Comparison of ENCODE assay signal across 26 mouse cellular contexts in genomic region chr11:22622496-22622997, GRCm38 (mm10).
A peak's percentile ranks its signal among the peaks of the same experiment; 100 is the strongest.
DNase-seq lines count a peak whose midpoint lies in the region; ATAC-seq and TF ChIP-seq lines count a peak whose summit lies in the region.
"Had no signal": no experiment of that assay in that cellular context is flagged by ENCODE, and none has a peak within 500 bp of the region (broad histone marks: within the 10 kb centered on the region; RNA-seq: fewer than 3 reads in every experiment).

No protein-coding gene starts in this region.

- no peaks in the 10 kb centered on the region for H3K36me3 ChIP-seq in lung, postnatal 0 days (ENCODE audit: insufficient read depth, low read length)
- no peaks in the 10 kb centered on the region for H3K36me3 ChIP-seq in intestine, embryonic 16.5 days (ENCODE audit: control insufficient read depth, insufficient read depth, low read length)
- H3K36me3 ChIP-seq in stomach, embryonic 16.5 days (ENCODE audit: control insufficient read depth, insufficient read depth, low read length): no peaks in the 10 kb centered on the region
- no peaks in the 10 kb centered on the region for H3K36me3 ChIP-seq in forebrain, embryonic 14.5 days (ENCODE audit: control insufficient read depth, insufficient read depth, low read length)
- H3K36me3 ChIP-seq in hindbrain, embryonic 11.5 days (ENCODE audit: control insufficient read depth, insufficient read depth, low read length): no peaks in the 10 kb centered on the region
- H3K36me3 ChIP-seq: forebrain, embryonic 15.5 days; G1E; heart, embryonic 15.5 days; neural tube, embryonic 15.5 days had no signal

- H3K4me2 ChIP-seq in lung, postnatal 0 days (replicated peaks; ENCODE audit: low read depth, low read length): no peak overlapping the region
- H3K4me2 ChIP-seq in intestine, embryonic 16.5 days (ENCODE audit: low read depth, low read length): no peak overlapping the region
- no peak overlapping the region for H3K4me2 ChIP-seq in stomach, embryonic 16.5 days (ENCODE audit: low read depth, low read length)
- no peak overlapping the region for H3K4me2 ChIP-seq in forebrain, embryonic 14.5 days (ENCODE audit: low read length)
- H3K4me2 ChIP-seq in hindbrain, embryonic 11.5 days (replicated peaks; ENCODE audit: low read depth, low read length): no peak overlapping the region
- H3K4me2 ChIP-seq: forebrain, embryonic 15.5 days; heart, embryonic 15.5 days; neural tube, embryonic 15.5 days had no signal

- no peak overlapping the region for H3K4me3 ChIP-seq in lung, postnatal 0 days (ENCODE audit: low read depth, low read length)
- no peak overlapping the region for H3K4me3 ChIP-seq in lung, adult 2 months (replicated peaks; ENCODE audit: extremely low read depth, low read depth, low read length)
- H3K4me3 ChIP-seq in intestine, embryonic 16.5 days (ENCODE audit: low read length): no peak overlapping the region
- no peak overlapping the region for H3K4me3 ChIP-seq in stomach, embryonic 16.5 days (replicated peaks; ENCODE audit: low read length)
- no peak overlapping the region for H3K4me3 ChIP-seq in forebrain, embryonic 14.5 days (ENCODE audit: low read depth, low read length)
- H3K4me3 ChIP-seq in hindbrain, embryonic 11.5 days (ENCODE audit: low read depth, low read length): no peak overlapping the region
- H3K4me3 ChIP-seq: forebrain, embryonic 15.5 days; heart, adult 2 months; heart, embryonic 15.5 days; neural tube, embryonic 15.5 days had no signal

- no peak for TF ChIP-seq CTCF in lung, postnatal 0 days (IDR thresholded peaks at IDR 0.05)
- TF ChIP-seq CTCF in lung, adult 2 months (IDR thresholded peaks at IDR 0.05; ENCODE audit: insufficient read depth, low read length): no peak

- H3K9ac ChIP-seq in lung, postnatal 0 days (replicated peaks; ENCODE audit: low read depth): no peak overlapping the region
- H3K9ac ChIP-seq in intestine, embryonic 16.5 days (ENCODE audit: low read depth, low read length): no peak overlapping the region
- H3K9ac ChIP-seq in stomach, embryonic 16.5 days (ENCODE audit: low read length): no peak overlapping the region
- H3K9ac ChIP-seq in forebrain, embryonic 14.5 days (ENCODE audit: low read length): no peak overlapping the region
- H3K9ac ChIP-seq in hindbrain, embryonic 11.5 days (ENCODE audit: low read depth, low read length): no peak overlapping the region
- H3K9ac ChIP-seq: forebrain, embryonic 15.5 days; heart, embryonic 15.5 days; neural tube, embryonic 15.5 days had no signal

- TF ChIP-seq POLR2A in lung, adult 2 months (IDR thresholded peaks at IDR 0.05; ENCODE audit: borderline replicate concordance, extremely low read depth, low read depth, low read length): no peak

- no peak for ATAC-seq in lung, postnatal 0 days
- peak; percentile 62; the same call in 1 of the 2 replicates for ATAC-seq in intestine, embryonic 16.5 days
- ATAC-seq in stomach, embryonic 16.5 days (ENCODE audit: insufficient read depth, low FRiP score): no peak
- no peak for ATAC-seq in forebrain, embryonic 14.5 days
- ATAC-seq in hindbrain, embryonic 11.5 days (ENCODE audit: low FRiP score): no peak
- ATAC-seq: forebrain, embryonic 15.5 days had no signal

- H3K9me3 ChIP-seq in lung, postnatal 0 days (ENCODE audit: low read length): no peaks in the 10 kb centered on the region
- no peaks in the 10 kb centered on the region for H3K9me3 ChIP-seq in intestine, embryonic 16.5 days (ENCODE audit: control insufficient read depth, low read length)
- no peaks in the 10 kb centered on the region for H3K9me3 ChIP-seq in stomach, embryonic 16.5 days (replicated peaks; ENCODE audit: control insufficient read depth, low read length)
- no peaks in the 10 kb centered on the region for H3K9me3 ChIP-seq in forebrain, embryonic 14.5 days (replicated peaks; ENCODE audit: control insufficient read depth, low read length)
- no peaks in the 10 kb centered on the region for H3K9me3 ChIP-seq in hindbrain, embryonic 11.5 days (ENCODE audit: control insufficient read depth, low read length)
- H3K9me3 ChIP-seq: forebrain, embryonic 15.5 days; G1E; heart, embryonic 15.5 days; neural tube, embryonic 15.5 days had no signal

- H3K27me3 ChIP-seq in lung, postnatal 0 days (replicated peaks; ENCODE audit: insufficient read depth, low read length): no peaks in the 10 kb centered on the region
- no peaks in the 10 kb centered on the region for H3K27me3 ChIP-seq in intestine, embryonic 16.5 days (replicated peaks; ENCODE audit: control insufficient read depth, insufficient read depth, low read length)
- no peaks in the 10 kb centered on the region for H3K27me3 ChIP-seq in stomach, embryonic 16.5 days (ENCODE audit: control insufficient read depth, insufficient read depth, low read length)
- H3K27me3 ChIP-seq in forebrain, embryonic 14.5 days (replicated peaks; ENCODE audit: control insufficient read depth, insufficient read depth, low read length): no peaks in the 10 kb centered on the region
- no peaks in the 10 kb centered on the region for H3K27me3 ChIP-seq in hindbrain, embryonic 11.5 days (ENCODE audit: control insufficient read depth, insufficient read depth, low read length)
- H3K27me3 ChIP-seq: forebrain, embryonic 15.5 days; heart, embryonic 15.5 days; neural tube, embryonic 15.5 days had no signal

- DNase-seq in lung, postnatal 0 days (ENCODE audit: low spot score): no peak
- no peak for DNase-seq in lung, adult 2 months
- DNase-seq in ZHBTc4 (ENCODE audit: low read depth, low spot score): peak; percentile 71
- DNase-seq in forebrain, embryonic 14.5 days (ENCODE audit: low spot score): no peak
- DNase-seq in layer of hippocampus, adult 11-12 months (ENCODE audit: low spot score): no peak
- DNase-seq in hindbrain, embryonic 11.5 days (ENCODE audit: low spot score): no peak
- DNase-seq: adrenal gland, postnatal 25 days; B cell, adult 2 months; cerebellum, adult 11 months; cerebellum, postnatal 25 days; gastrocnemius, postnatal 25 days; heart, adult 2 months; heart, postnatal 4 days; kidney, adult 9 months; kidney, postnatal 25 days; layer of hippocampus, adult 9-11 months; liver; midbrain, embryonic 14.5 days; right cerebral cortex, postnatal 14 days; thymus, postnatal 14 days had no signal

- WGBS in lung, postnatal 0 days: 40% methylated on average over 8 of the region's 8 CpGs
- WGBS in lung, adult 2 months: 36% methylated on average over 8 of the region's 8 CpGs
- 39% methylated on average over 8 of the region's 8 CpGs for whole genome bisulfite sequencing in intestine, embryonic 16.5 days
- 41% methylated on average over 8 of the region's 8 CpGs for WGBS in stomach, embryonic 16.5 days
- 70% methylated on average over 8 of the region's 8 CpGs for WGBS in forebrain, embryonic 14.5 days
- WGBS in hindbrain, embryonic 11.5 days: 60% methylated on average over 8 of the region's 8 CpGs

- peak overlapping the region; percentile 72 for H3K27ac ChIP-seq in lung, postnatal 0 days (ENCODE audit: low read length)
- no peak overlapping the region for H3K27ac ChIP-seq in intestine, embryonic 16.5 days (ENCODE audit: low read length)
- peak overlapping the region; percentile 78 for H3K27ac ChIP-seq in stomach, embryonic 16.5 days (ENCODE audit: low read length)
- H3K27ac ChIP-seq in forebrain, embryonic 14.5 days (ENCODE audit: low read depth, low read length): no peak overlapping the region
- H3K27ac ChIP-seq in hindbrain, embryonic 11.5 days (ENCODE audit: low read depth, low read length): no peak overlapping the region
- H3K27ac ChIP-seq: forebrain, embryonic 15.5 days; heart, adult 2 months; heart, embryonic 15.5 days; neural tube, embryonic 15.5 days had no signal

- TF ChIP-seq EP300 in lung, postnatal 0 days (IDR thresholded peaks at IDR 0.05): no peak

- peaks cover 2% of the 10 kb centered on the region; the same call in 1 of the 2 replicates for H3K4me1 ChIP-seq in lung, postnatal 0 days (ENCODE audit: insufficient read depth, low read depth, low read length)
- H3K4me1 ChIP-seq in lung, adult 2 months (ENCODE audit: control insufficient read depth, insufficient read depth, low read length): no peaks in the 10 kb centered on the region; the same call in 1 of the 2 replicates
- H3K4me1 ChIP-seq in intestine, embryonic 16.5 days (ENCODE audit: control insufficient read depth, insufficient read depth, low read length): no peaks in the 10 kb centered on the region
- peaks cover 4% of the 10 kb centered on the region; the same call in 1 of the 2 replicates for H3K4me1 ChIP-seq in stomach, embryonic 16.5 days (ENCODE audit: control insufficient read depth, insufficient read depth, low read length)
- H3K4me1 ChIP-seq in forebrain, embryonic 14.5 days (ENCODE audit: control insufficient read depth, insufficient read depth, low read length): no peaks in the 10 kb centered on the region
- no peaks in the 10 kb centered on the region for H3K4me1 ChIP-seq in hindbrain, embryonic 11.5 days (replicated peaks; ENCODE audit: control insufficient read depth, insufficient read depth, low read length)
- H3K4me1 ChIP-seq: forebrain, embryonic 15.5 days; heart, embryonic 15.5 days had no signal

Comparison
In these comparisons a context has a peak if more than half of its experiments do, and no peak if none do; other contexts are left out.
1. H3K27ac ChIP-seq: peak in lung, postnatal 0 days (single experiment) and stomach, embryonic 16.5 days (single experiment); none in intestine, embryonic 16.5 days (single experiment), forebrain, embryonic 14.5 days (single experiment) and hindbrain, embryonic 11.5 days (single experiment).